Mouse (Mus musculus) adrenal gland, postnatal 25 days (tissue): Measurements from ENCODE around the gene Babam1. TPM values are rescaled to one million over a fixed set of nuclear protein-coding genes. Genes with fewer than 3 reads are reported as not detected.
A peak's percentile ranks its signal among the peaks of the same experiment; 100 is the strongest.
"Not testable (repeated sequence)": the region's sequence is repeated elsewhere in the genome, so short reads cannot be mapped to it uniquely, and the experiment has no call there.

Experiments
- DNase-seq: peaks from one replicate; pipeline ENCODE4 v3.0.0; 2021; ENCODE audit warnings: mixed read lengths
- total RNA-seq: library from RNA; stranded (reverse); gene quantifications from 2 replicates; pipeline ENCODE4 v1.2.3, GENCODE M21; 2021

Gene Babam1
- total RNA-seq, 1 experiment from 2014 or later = 116 TPM

GRCm38 (mm10) chr8:71406099-71407015 is 9.7 kb downstream of the Babam1 start:
- peak; percentile 69 for DNase-seq

- DNase-seq = no peak
These were observed 10.8 kb downstream of the Babam1 start for GRCm38 (mm10) chr8:71407441-71407840.

GRCm38 (mm10) chr8:71408231-71408630 is 11.6 kb downstream of the Babam1 start:
- no peak for DNase-seq

GRCm38 (mm10) chr8:71411535-71412273 is 15.0 kb downstream of the Babam1 start:
- no peak for DNase-seq

GRCm38 (mm10) chr8:71422121-71422520 is 25.5 kb downstream of the Babam1 start:
- no peak for DNase-seq

- not testable (repeated sequence) for DNase-seq
These were observed 36.3 kb downstream of the Babam1 start for GRCm38 (mm10) chr8:71432935-71433334.

GRCm38 (mm10) chr8:71437041-71437440 is 40.4 kb downstream of the Babam1 start:
- DNase-seq = no peak

GRCm38 (mm10) chr8:71441404-71441803 is 44.7 kb downstream of the Babam1 start:
- DNase-seq = peak; percentile 33

GRCm38 (mm10) chr8:71445096-71445495 is 48.4 kb downstream of the Babam1 start:
- DNase-seq = no peak

GRCm38 (mm10) chr8:71451337-71451736 is 54.7 kb downstream of the Babam1 start:
- no peak for DNase-seq

GRCm38 (mm10) chr8:71451777-71452176 is 55.1 kb downstream of the Babam1 start:
- DNase-seq = no peak

GRCm38 (mm10) chr8:71452669-71453068 is 56.0 kb downstream of the Babam1 start:
- DNase-seq = no peak

Other genes with a start within 250 kb of the Babam1 start
- 40.7 and 42.0 TPM in 2 replicates for gene Myo9b, start 124.1 kb upstream of the Babam1 start, total RNA-seq
- gene Haus8, start 123.9 kb upstream of the Babam1 start, total RNA-seq = 19.6 and 21.5 TPM in 2 replicates
- gene Use1, start 30.0 kb upstream of the Babam1 start, total RNA-seq = 168 and 199 TPM in 2 replicates
- gene Ocel1, start 25.6 kb upstream of the Babam1 start, total RNA-seq = 18.7 and 20.7 TPM in 2 replicates
- gene Nr2f6, start 14.9 kb upstream of the Babam1 start, total RNA-seq = 64.5 and 75.8 TPM in 2 replicates
- gene Ushbp1, start 1.1 kb upstream of the Babam1 start, total RNA-seq = 20.6 and 25.8 TPM in 2 replicates
- 3.2 and 4.1 TPM in 2 replicates for gene Ankle1, start 9.1 kb downstream of the Babam1 start, total RNA-seq
- gene Abhd8, start 66.8 kb downstream of the Babam1 start, total RNA-seq = 63.0 and 82.8 TPM in 2 replicates
- 109 and 113 TPM in 2 replicates for gene Mrpl34, start 68.1 kb downstream of the Babam1 start, total RNA-seq
- gene Dda1, start 72.3 kb downstream of the Babam1 start, total RNA-seq = 62.5 and 64.7 TPM in 2 replicates
- 17.3 and 23.3 TPM in 2 replicates for gene Ano8, start 89.1 kb downstream of the Babam1 start, total RNA-seq
- 26.5 and 28.7 TPM in 2 replicates for gene Gtpbp3, start 91.2 kb downstream of the Babam1 start, total RNA-seq
- 167 and 192 TPM in 2 replicates for gene Plvap, start 114.9 kb downstream of the Babam1 start, total RNA-seq
- gene Ccdc194, start 128.8 kb downstream of the Babam1 start, total RNA-seq = not detected in 2 replicates
- gene Bst2, start 140.6 kb downstream of the Babam1 start, total RNA-seq = 66.0 and 70.2 TPM in 2 replicates
- 62.3 and 73.7 TPM in 2 replicates for gene Mvb12a, start 146.1 kb downstream of the Babam1 start, total RNA-seq
- 5.0 and 8.9 TPM in 2 replicates for gene Tmem221, start 162.0 kb downstream of the Babam1 start, total RNA-seq
- 1.1 TPM in 2 replicates for gene Nxnl1, start 169.7 kb downstream of the Babam1 start, total RNA-seq
- 156 and 167 TPM in 2 replicates for gene Slc27a1, start 172.0 kb downstream of the Babam1 start, total RNA-seq
- 145 and 153 TPM in 2 replicates for gene Pgls, start 195.3 kb downstream of the Babam1 start, total RNA-seq
- gene Fam129c, start 200.8 kb downstream of the Babam1 start, total RNA-seq = 4.0 TPM in 2 replicates
- 64.6 and 66.2 TPM in 2 replicates for gene Colgalt1, start 214.1 kb downstream of the Babam1 start, total RNA-seq